Mouse (Mus musculus) kidney, adult 2 months (tissue): Measurements from ENCODE around the gene Bcl9. TPM values are rescaled to one million over a fixed set of nuclear protein-coding genes. Genes with fewer than 3 reads are reported as not detected.

ENCODE experiments used
- DNase-seq: peaks from one replicate; pipeline ENCODE4 v3.0.0; 2021
- H3K27ac ChIP-seq: fragments of 200-500 bp; 2 replicates; pipeline ENCODE4 v1.5.1; 2012; ENCODE audit warnings: low read depth, low read length, control low read depth, inconsistent platforms; ENCODE audit not compliant: insufficient read depth
- H3K27me3 ChIP-seq: fragments of 200-500 bp; replicated peaks from 2 replicates; pipeline ENCODE4 v1.6.1; 2012; ENCODE audit warnings: mild to moderate bottlenecking, moderate library complexity, low read length, inconsistent platforms; ENCODE audit not compliant: control insufficient read depth, insufficient read depth
- H3K36me3 ChIP-seq: fragments of 200-500 bp; 2 replicates; pipeline ENCODE4 v1.6.1; 2012; ENCODE audit warnings: mild to moderate bottlenecking, moderate library complexity, low read length, inconsistent platforms; ENCODE audit not compliant: control insufficient read depth, insufficient read depth
- H3K4me1 ChIP-seq: fragments of 200-500 bp; 2 replicates; pipeline ENCODE4 v1.6.1; 2011; ENCODE audit warnings: low read length; ENCODE audit not compliant: control insufficient read depth, insufficient read depth
- H3K4me3 ChIP-seq: fragments of 200-500 bp; 2 replicates; pipeline ENCODE4 v1.5.1; 2011; ENCODE audit warnings: mild to moderate bottlenecking, low read depth, low read length, control low read depth; ENCODE audit not compliant: insufficient read depth
- CTCF ChIP-seq: fragments of 200-500 bp; conservative IDR thresholded peaks from 2 replicates; pipeline ENCODE4 v1.5.1; 2011; ENCODE audit warnings: low read depth, mild to moderate bottlenecking, control low read depth, low read length, moderate library complexity, mixed read lengths; ENCODE audit not compliant: insufficient read depth, insufficient read length
- POLR2A ChIP-seq: fragments of 200-500 bp; IDR thresholded peaks from one replicate; pipeline ENCODE4 v1.6.1; 2011; ENCODE audit warnings: low read depth, low read length, control low read depth
- WGBS: fragments of 180-500 bp; shearing (Covaris S2); methylation state at CpG from one replicate; pipeline ENCODE4 v1.1.7; 2018; 5-methylcytosine and 5-hydroxymethylcytosine counted together
- polyA plus RNA-seq: library from polyadenylated mRNA; depleted of rRNA; stranded (reverse); fragments of >200 nt; gene quantifications from 2 replicates; pipeline ENCODE4 v1.2.3, GENCODE M21; 2012

Bcl9 gene
- polyA plus RNA-seq, 1 experiment, result 9.0 TPM

DNA sequence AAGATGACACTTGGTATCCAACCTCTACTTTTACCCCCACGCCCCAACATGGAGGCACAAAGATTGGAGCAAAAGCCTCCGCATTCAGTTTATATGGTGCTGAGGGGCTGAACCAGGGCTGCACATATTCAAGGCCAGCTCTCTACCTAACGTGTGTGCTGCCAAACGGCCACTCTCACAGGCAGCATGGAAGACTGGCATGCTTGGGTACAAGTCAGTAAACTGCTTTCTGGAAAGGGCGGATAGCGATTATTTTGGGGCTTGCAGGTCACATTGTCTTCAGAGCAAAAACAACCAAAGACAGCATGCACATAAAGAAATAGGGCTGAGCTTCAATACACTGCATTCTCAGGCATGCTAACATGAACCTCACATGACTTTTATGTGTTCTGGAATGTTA lies 44.8 kb downstream of the Bcl9 start:
- DNase-seq, result no peak
- 0 out of 2 replicates have a peak, but pooled peaks cover 3% of the 10 kb centered on the region for H3K4me1 ChIP-seq
- 90% methylated on average over 6 of the region's 6 CpGs for whole genome bisulfite sequencing
- TF ChIP-seq CTCF (no peak), POLR2A (no peak)
- H3K27ac ChIP-seq, result no peak overlapping the region
- no peaks in the 10 kb centered on the region for H3K36me3 ChIP-seq
- H3K27me3 ChIP-seq, result no peaks in the 10 kb centered on the region
- no peak overlapping the region for H3K4me3 ChIP-seq

DNA sequence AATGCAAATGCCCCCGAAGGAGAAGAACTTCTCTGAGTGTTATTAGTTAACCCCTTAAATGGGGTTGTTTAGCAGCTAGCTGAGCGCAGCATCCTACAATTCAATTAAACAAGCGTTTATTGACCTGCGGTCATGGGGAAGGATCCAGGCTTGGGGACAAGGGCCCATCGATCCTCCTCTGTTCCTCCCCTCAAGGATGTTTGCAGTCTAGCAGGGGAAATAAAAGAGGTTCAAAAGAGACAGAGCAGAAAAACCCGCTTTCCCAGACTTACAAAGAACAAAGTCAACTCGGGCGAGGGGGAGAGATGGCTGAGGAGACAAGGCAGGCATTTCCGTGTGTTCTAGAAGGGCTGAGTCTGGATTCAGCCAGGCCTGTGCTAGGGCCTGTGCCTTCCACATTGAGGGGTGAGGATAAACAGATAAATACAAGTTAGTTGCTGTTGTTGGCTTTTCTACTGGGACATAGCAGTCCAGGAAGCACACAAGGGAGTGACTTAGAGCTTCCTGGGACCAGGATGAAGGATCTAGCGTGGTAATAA lies 55.0 kb downstream of the Bcl9 start:
- no peak overlapping the region for H3K4me3 ChIP-seq
- no peaks in the 10 kb centered on the region for H3K4me1 ChIP-seq
- no peak for DNase-seq
- H3K36me3 ChIP-seq, result no peaks in the 10 kb centered on the region
- H3K27ac ChIP-seq, result no peak overlapping the region
- no peaks in the 10 kb centered on the region; the same call in 1 of the 2 replicates for H3K27me3 ChIP-seq
- 68% methylated on average over 10 of the region's 10 CpGs for WGBS
- TF ChIP-seq CTCF (no peak), POLR2A (no peak)

DNA sequence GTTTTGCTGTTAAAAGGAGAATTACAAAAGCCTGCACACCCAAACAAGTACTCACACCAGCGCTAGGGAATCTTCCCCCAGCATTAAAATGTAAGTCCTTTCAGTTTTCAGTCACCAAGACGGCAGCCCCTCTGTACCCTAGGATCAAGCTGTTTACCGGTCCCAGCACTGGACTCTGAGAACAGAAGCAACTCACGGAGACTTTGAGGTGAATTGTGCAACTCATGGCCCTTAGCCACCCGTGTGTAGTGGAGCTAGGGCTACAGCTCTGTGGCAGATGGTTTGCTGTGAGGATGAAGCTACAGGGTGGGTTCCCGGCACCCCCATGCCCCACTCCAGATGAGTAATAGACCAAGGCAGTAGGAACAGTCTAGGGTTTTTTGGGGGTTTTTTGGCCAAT lies 55.9 kb downstream of the Bcl9 start:
- no peak overlapping the region for H3K4me3 ChIP-seq
- H3K27me3 ChIP-seq, result no peaks in the 10 kb centered on the region; the same call in 1 of the 2 replicates
- WGBS, result 72% methylated on average over 6 of the region's 6 CpGs
- no peak for DNase-seq
- H3K4me1 ChIP-seq, result no peaks in the 10 kb centered on the region
- H3K36me3 ChIP-seq, result no peaks in the 10 kb centered on the region
- TF ChIP-seq POLR2A (no peak), CTCF (no peak)
- H3K27ac ChIP-seq, result no peak overlapping the region

DNA sequence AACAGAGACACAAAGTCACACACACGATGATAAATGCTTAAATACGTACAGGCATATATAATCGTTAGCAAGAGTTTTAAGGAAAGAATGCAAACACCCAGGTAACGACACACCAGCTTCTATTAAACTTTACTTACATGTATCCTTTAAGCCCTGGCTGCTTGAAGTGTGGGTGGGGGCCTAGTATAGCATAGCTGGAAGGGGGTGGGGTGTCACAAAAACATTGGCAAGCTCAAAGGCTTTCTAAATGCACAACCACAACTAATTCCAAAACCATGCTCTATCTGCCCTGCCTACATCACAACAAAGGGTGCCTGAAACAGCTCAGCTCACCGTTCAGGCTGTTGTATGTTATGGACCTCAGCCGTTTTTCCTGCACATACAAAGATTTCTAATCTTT lies 57.9 kb downstream of the Bcl9 start:
- H3K4me1 ChIP-seq, result no peaks in the 10 kb centered on the region
- H3K27me3 ChIP-seq, result no peaks in the 10 kb centered on the region; the same call in 1 of the 2 replicates
- WGBS, result 95% methylated on average over 6 of the region's 6 CpGs
- H3K27ac ChIP-seq, result no peak overlapping the region
- H3K4me3 ChIP-seq, result no peak overlapping the region
- no peak for TF ChIP-seq CTCF
- TF ChIP-seq POLR2A, result no peak
- no peak for DNase-seq
- no peaks in the 10 kb centered on the region for H3K36me3 ChIP-seq

DNA sequence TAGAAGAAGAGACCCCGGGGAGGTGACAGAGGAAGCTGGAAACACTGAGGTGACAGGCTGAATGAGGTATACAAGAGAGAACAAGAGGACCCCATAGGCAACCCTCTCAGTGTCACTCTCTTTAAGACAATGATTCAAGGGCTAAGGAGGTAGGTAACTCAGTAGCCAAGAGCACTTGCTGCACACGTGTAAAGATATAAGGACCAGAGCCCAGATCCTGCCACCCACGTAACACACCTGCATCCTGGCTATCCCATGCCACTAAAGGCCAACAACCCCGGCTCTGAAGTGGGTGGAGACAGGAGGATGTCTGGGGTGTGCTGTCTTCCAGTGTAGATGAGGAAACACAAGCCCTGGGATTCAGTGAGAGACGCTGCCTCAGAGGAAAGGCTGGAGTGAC lies 58.4 kb downstream of the Bcl9 start:
- no peaks in the 10 kb centered on the region for H3K4me1 ChIP-seq
- TF ChIP-seq POLR2A (no peak), CTCF (no peak)
- no peak overlapping the region for H3K4me3 ChIP-seq
- no peak overlapping the region for H3K27ac ChIP-seq
- no peak for DNase-seq
- WGBS, result 91% methylated on average over 5 of the region's 5 CpGs
- H3K27me3 ChIP-seq, result no peaks in the 10 kb centered on the region; the same call in 1 of the 2 replicates
- H3K36me3 ChIP-seq, result no peaks in the 10 kb centered on the region

DNA sequence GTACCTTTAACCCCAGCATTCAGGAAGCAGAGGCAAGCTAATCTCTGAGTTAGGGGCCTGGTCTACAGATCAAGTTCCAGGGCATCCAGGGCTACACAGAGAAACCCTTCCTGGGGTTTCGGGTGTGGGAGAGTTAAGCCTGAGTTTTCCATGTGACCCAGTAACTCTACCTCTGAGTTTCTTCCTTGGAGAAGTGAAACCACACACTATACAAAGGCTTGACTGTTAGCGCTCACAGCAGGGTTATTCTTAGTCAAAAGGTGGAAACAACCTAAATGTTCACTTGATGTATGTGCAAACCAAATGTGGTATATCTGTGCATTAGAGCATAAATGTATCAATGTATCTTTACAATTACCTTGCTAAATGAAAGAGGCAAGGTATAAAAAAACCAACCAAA lies 59.2 kb downstream of the Bcl9 start:
- Histone ChIP-seq H3K36me3 (no peaks in the 10 kb centered on the region), H3K27ac (no peak overlapping the region), H3K4me1 (no peaks in the 10 kb centered on the region), H3K4me3 (no peak overlapping the region), H3K27me3 (no peaks in the 10 kb centered on the region; the same call in 1 of the 2 replicates)
- no peak for TF ChIP-seq CTCF
- no peak for TF ChIP-seq POLR2A
- WGBS, result 85% methylated on average over 2 of the region's 2 CpGs
- DNase-seq, result no peak

DNA sequence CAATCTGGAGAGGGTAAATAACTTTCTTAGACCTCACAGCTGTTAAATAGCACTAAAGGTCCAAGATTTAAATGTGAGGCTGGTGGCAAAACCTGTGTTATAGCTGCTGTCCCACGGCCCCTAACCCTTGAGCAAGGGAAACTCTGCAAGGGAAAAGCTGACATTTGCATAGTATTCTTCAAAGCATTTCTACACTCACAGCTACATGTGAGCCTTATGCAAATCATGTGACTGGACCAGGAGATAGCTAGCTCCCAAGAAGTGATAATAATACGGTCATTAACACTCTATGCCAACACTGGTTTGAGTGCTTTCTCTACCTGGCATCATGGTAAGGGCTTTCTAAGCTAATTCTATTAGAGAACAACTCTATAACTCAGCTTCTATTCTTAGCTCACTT lies 60.3 kb downstream of the Bcl9 start:
- no peak overlapping the region for H3K4me3 ChIP-seq
- no peak overlapping the region for H3K27ac ChIP-seq
- no peak for DNase-seq
- no peaks in the 10 kb centered on the region for H3K4me1 ChIP-seq
- TF ChIP-seq CTCF (no peak), POLR2A (no peak)
- H3K36me3 ChIP-seq, result no peaks in the 10 kb centered on the region
- no peaks in the 10 kb centered on the region; the same call in 1 of the 2 replicates for H3K27me3 ChIP-seq
- 93% methylated on average over 2 of the region's 2 CpGs for WGBS
